Mouse (Mus musculus): ENCODE results near the gene Hmgn1. TPM values are rescaled to one million over a fixed set of nuclear protein-coding genes. Genes with fewer than 3 reads are reported as not detected.

Gene Hmgn1
- total and polyA plus RNA-seq, 3 experiments, result 184 to 273 (median 238) TPM

GRCm38 (mm10) chr16:96154476-96154875 is 26.9 kb upstream of the Hmgn1 start:
- Histone ChIP-seq H3K9me3 (replicated peaks) (peaks cover 7% of the 10 kb centered on the region), H3K4me1 (ENCODE audit: insufficient read depth, low read depth, low read length) (peaks cover 6% of the 10 kb centered on the region; the same call in 1 of the 2 replicates), H3K27me3 (ENCODE audit: insufficient read depth, low read length) (no peaks in the 10 kb centered on the region), H3K36me3 (replicated peaks) (peaks cover 94% of the 10 kb centered on the region), H3K4me3 (ENCODE audit: low read depth, low read length) (no peak overlapping the region)
- TF ChIP-seq TAL1 (conservative IDR thresholded peaks at IDR 0.05; ENCODE audit: low read depth, low read length), result no peak
- DNase-seq (ENCODE audit: low spot score) (no peak), ATAC-seq (ENCODE audit: extremely low read depth, insufficient number of reproducible peaks, low FRiP score, poor library complexity, severe bottlenecking) (no peak)

- ATAC-seq (ENCODE audit: extremely low read depth, insufficient number of reproducible peaks, low FRiP score, poor library complexity, severe bottlenecking) (peak; percentile 52; the same call in 1 of the 2 replicates), DNase-seq (ENCODE audit: low spot score) (peak; percentile 53)
- Histone ChIP-seq H3K36me3 (replicated peaks) (peaks cover 92% of the 10 kb centered on the region), H3K4me1 (ENCODE audit: insufficient read depth, low read depth, low read length) (peaks cover 27% of the 10 kb centered on the region), H3K27me3 (ENCODE audit: insufficient read depth, low read length) (no peaks in the 10 kb centered on the region), H3K9me3 (replicated peaks) (no peaks in the 10 kb centered on the region), H3K4me3 (ENCODE audit: low read depth, low read length) (no peak overlapping the region)
- TF ChIP-seq GATA2 (IDR thresholded peaks at IDR 0.05; ENCODE audit: borderline replicate concordance, low read depth, low read length) (no peak), CTCF (IDR thresholded peaks at IDR 0.05; ENCODE audit: low read depth, low read length) (peak; percentile 75)
Observed at GRCm38 (mm10) chr16:96151551-96151950, 24.0 kb upstream of the Hmgn1 start.

- DNase-seq (ENCODE audit: low spot score) (no peak), ATAC-seq (ENCODE audit: extremely low read depth, insufficient number of reproducible peaks, low FRiP score, poor library complexity, severe bottlenecking) (no peak)
- no peaks in the 10 kb centered on the region for H3K27me3 ChIP-seq (ENCODE audit: insufficient read depth, low read length)
- H3K9me3 ChIP-seq (replicated peaks), result no peaks in the 10 kb centered on the region
- TF ChIP-seq TAL1 (conservative IDR thresholded peaks at IDR 0.05; ENCODE audit: low read depth, low read length) (no peak), GATA2 (IDR thresholded peaks at IDR 0.05; ENCODE audit: borderline replicate concordance, low read depth, low read length) (no peak), GATA1 (IDR thresholded peaks at IDR 0.05; ENCODE audit: borderline replicate concordance, low read length) (no peak), CTCF (IDR thresholded peaks at IDR 0.05; ENCODE audit: low read depth, low read length) (no peak), POLR2AphosphoS5 (IDR thresholded peaks at IDR 0.05; ENCODE audit: insufficient replicate concordance, low read depth, low read length) (no peak)
- no peak overlapping the region for H3K4me3 ChIP-seq (ENCODE audit: low read depth, low read length)
- peaks cover 91% of the 10 kb centered on the region for H3K36me3 ChIP-seq (replicated peaks)
- peaks cover 33% of the 10 kb centered on the region for H3K4me1 ChIP-seq (ENCODE audit: insufficient read depth, low read depth, low read length)
Observed at GRCm38 (mm10) chr16:96150995-96151394, 23.5 kb upstream of the Hmgn1 start.

GRCm38 (mm10) chr16:96149311-96149710 is 21.8 kb upstream of the Hmgn1 start:
- no peak for DNase-seq (ENCODE audit: low spot score)
- Histone ChIP-seq H3K27me3 (ENCODE audit: insufficient read depth, low read length) (no peaks in the 10 kb centered on the region), H3K4me1 (ENCODE audit: insufficient read depth, low read depth, low read length) (peaks cover 39% of the 10 kb centered on the region), H3K9me3 (replicated peaks) (no peaks in the 10 kb centered on the region), H3K36me3 (replicated peaks) (peaks cover 74% of the 10 kb centered on the region), H3K4me3 (ENCODE audit: low read depth, low read length) (no peak overlapping the region)
- no peak for ATAC-seq (ENCODE audit: extremely low read depth, insufficient number of reproducible peaks, low FRiP score, poor library complexity, severe bottlenecking)
- no peak for TF ChIP-seq TAL1 (conservative IDR thresholded peaks at IDR 0.05; ENCODE audit: low read depth, low read length)
- no peak for TF ChIP-seq GATA2 (IDR thresholded peaks at IDR 0.05; ENCODE audit: borderline replicate concordance, low read depth, low read length)
- TF ChIP-seq CTCF (IDR thresholded peaks at IDR 0.05; ENCODE audit: low read depth, low read length), result no peak
- TF ChIP-seq GATA1 (IDR thresholded peaks at IDR 0.05; ENCODE audit: borderline replicate concordance, low read length), result no peak
- TF ChIP-seq POLR2AphosphoS5 (IDR thresholded peaks at IDR 0.05; ENCODE audit: insufficient replicate concordance, low read depth, low read length), result no peak

- Histone ChIP-seq H3K9me3 (replicated peaks) (no peaks in the 10 kb centered on the region), H3K27me3 (ENCODE audit: insufficient read depth, low read length) (no peaks in the 10 kb centered on the region), H3K36me3 (replicated peaks) (peaks cover 69% of the 10 kb centered on the region), H3K4me3 (ENCODE audit: low read depth, low read length) (no peak overlapping the region), H3K4me1 (ENCODE audit: insufficient read depth, low read depth, low read length) (peaks cover 42% of the 10 kb centered on the region)
- no peak for DNase-seq (ENCODE audit: low spot score)
- no peak for ATAC-seq (ENCODE audit: extremely low read depth, insufficient number of reproducible peaks, low FRiP score, poor library complexity, severe bottlenecking)
- TF ChIP-seq CTCF (IDR thresholded peaks at IDR 0.05; ENCODE audit: low read depth, low read length) (no peak), GATA1 (IDR thresholded peaks at IDR 0.05; ENCODE audit: borderline replicate concordance, low read length) (no peak), POLR2AphosphoS5 (IDR thresholded peaks at IDR 0.05; ENCODE audit: insufficient replicate concordance, low read depth, low read length) (no peak), TAL1 (conservative IDR thresholded peaks at IDR 0.05; ENCODE audit: low read depth, low read length) (no peak), GATA2 (IDR thresholded peaks at IDR 0.05; ENCODE audit: borderline replicate concordance, low read depth, low read length) (no peak)
Observed at GRCm38 (mm10) chr16:96148834-96149233, 21.3 kb upstream of the Hmgn1 start.

- no peak for TF ChIP-seq TAL1 (conservative IDR thresholded peaks at IDR 0.05; ENCODE audit: low read depth, low read length)
- TF ChIP-seq POLR2AphosphoS5 (IDR thresholded peaks at IDR 0.05; ENCODE audit: insufficient replicate concordance, low read depth, low read length), result no peak
- TF ChIP-seq CTCF (IDR thresholded peaks at IDR 0.05; ENCODE audit: low read depth, low read length), result no peak
- no peak for TF ChIP-seq GATA1 (IDR thresholded peaks at IDR 0.05; ENCODE audit: borderline replicate concordance, low read length)
- TF ChIP-seq GATA2 (IDR thresholded peaks at IDR 0.05; ENCODE audit: borderline replicate concordance, low read depth, low read length), result no peak
Observed at GRCm38 (mm10) chr16:96145814-96146213, 18.3 kb upstream of the Hmgn1 start.

More at GRCm38 (mm10) chr16:96145814-96146213, 18.3 kb upstream of the Hmgn1 start:
- DNase-seq (ENCODE audit: low spot score) (no peak), ATAC-seq (ENCODE audit: extremely low read depth, insufficient number of reproducible peaks, low FRiP score, poor library complexity, severe bottlenecking) (no peak)
- Histone ChIP-seq H3K4me1 (ENCODE audit: insufficient read depth, low read depth, low read length) (peaks cover 36% of the 10 kb centered on the region), H3K4me3 (ENCODE audit: low read depth, low read length) (peak overlapping the region; percentile 95), H3K36me3 (replicated peaks) (peaks cover 39% of the 10 kb centered on the region), H3K27me3 (ENCODE audit: insufficient read depth, low read length) (0 out of 2 replicates have a peak, but pooled peaks cover 4% of the 10 kb centered on the region), H3K9me3 (replicated peaks) (peaks cover 4% of the 10 kb centered on the region)
